Mouse (Mus musculus) liver, embryonic 12.5 days (tissue): ENCODE data around the gene Spats1. TPM values are rescaled to one million over a fixed set of nuclear protein-coding genes. Genes with fewer than 3 reads are reported as not detected.
A peak's percentile ranks its signal among the peaks of the same experiment; 100 is the strongest.
"Not testable (repeated sequence)": the region's sequence is repeated elsewhere in the genome, so short reads cannot be mapped to it uniquely, and the experiment has no call there.

Experiments used
- ATAC-seq: fragments of 200-750 bp; cut with Nextera tagmentation; 2 replicates; pipeline ENCODE4 v1.8.0; 2017; ENCODE audit warnings: moderate number of reproducible peaks, mild to moderate bottlenecking, moderate library complexity
- H3K27ac ChIP-seq: fragments of 300-500 bp; sonication (generic); 2 replicates; pipeline ENCODE4 v1.5.1; 2016; ENCODE audit warnings: mild to moderate bottlenecking
- H3K27me3 ChIP-seq: fragments of 300-500 bp; sonication (generic); replicated peaks from 2 replicates; pipeline ENCODE4 v1.6.1; 2016; ENCODE audit warnings: mild to moderate bottlenecking, moderate library complexity
- H3K36me3 ChIP-seq: fragments of 300-500 bp; sonication (generic); 2 replicates; pipeline ENCODE4 v1.6.1; 2016; ENCODE audit warnings: mild to moderate bottlenecking, moderate library complexity
- H3K4me1 ChIP-seq: fragments of 300-500 bp; sonication (generic); 2 replicates; pipeline ENCODE4 v1.6.1; 2016
- H3K4me2 ChIP-seq: fragments of 300-500 bp; sonication (generic); 2 replicates; pipeline ENCODE4 v1.6.1; 2016; ENCODE audit warnings: mild to moderate bottlenecking, moderate library complexity
- H3K4me3 ChIP-seq: fragments of 300-500 bp; sonication (generic); 2 replicates; pipeline ENCODE4 v1.5.1; 2016; ENCODE audit warnings: mild to moderate bottlenecking, moderate library complexity
- H3K9ac ChIP-seq: fragments of 300-500 bp; sonication (generic); 2 replicates; pipeline ENCODE4 v1.6.1; 2016; ENCODE audit warnings: mild to moderate bottlenecking, moderate library complexity
- H3K9me3 ChIP-seq: fragments of 300-500 bp; sonication (generic); replicated peaks from 2 replicates; pipeline ENCODE4 v1.6.1; 2016; ENCODE audit warnings: mild to moderate bottlenecking, moderate library complexity
- WGBS: fragments of 180-500 bp; shearing (Covaris S2); methylation state at CpG from one replicate; pipeline ENCODE4 v1.1.7; 2016; ENCODE audit not compliant: insufficient replicate concordance; 5-methylcytosine and 5-hydroxymethylcytosine counted together
- polyA plus RNA-seq: library from polyadenylated mRNA; unstranded; fragments of >200 nt; fragmentation: Nextera tagmentation; extraction: Ambion mirVana; gene quantifications from 2 replicates; pipeline ENCODE4 v1.2.1, GENCODE M21; 2016

Spats1 gene
- polyA plus RNA-seq, 1 experiment from 2014 or later, result 0.24 TPM

GRCm38 (mm10) chr17:45433419-45434261, 41.6 kb downstream of the Spats1 start, which contains the start of gene Cdc5l:
Gene Cdc5l (minus strand): TSS chr17:45433737.
- no peaks in the 10 kb centered on the region for H3K9me3 ChIP-seq
- peak within 1 kb of the TSS; percentile 96 for H3K4me3 ChIP-seq
- peak within 1 kb of the TSS; percentile 89 for H3K4me2 ChIP-seq
- peaks cover 8% of the 10 kb centered on the region; the same call in 1 of the 2 replicates for H3K36me3 ChIP-seq
- peak; percentile 94 for ATAC-seq
- no peaks in the 10 kb centered on the region for H3K27me3 ChIP-seq
- H3K27ac ChIP-seq, result peak within 1 kb of the TSS; percentile 93
- WGBS, result under 1% methylated on average over 73 of the region's 73 CpGs
- H3K4me1 ChIP-seq, result peaks cover 31% of the 10 kb centered on the region
- H3K9ac ChIP-seq, result peak within 1 kb of the TSS; percentile 95

- WGBS, result under 1% methylated on average over 62 of the region's 62 CpGs
These were observed 42.4 kb downstream of the Spats1 start for GRCm38 (mm10) chr17:45432706-45433398.

GRCm38 (mm10) chr17:45432007-45432406, 43.2 kb downstream of the Spats1 start:
- Histone ChIP-seq H3K4me1 (peaks cover 31% of the 10 kb centered on the region), H3K4me3 (peak overlapping the region; percentile 96), H3K27ac (no peak overlapping the region), H3K4me2 (peak overlapping the region; percentile 89), H3K9ac (peak overlapping the region; percentile 95), H3K36me3 (peaks cover 13% of the 10 kb centered on the region), H3K9me3 (no peaks in the 10 kb centered on the region), H3K27me3 (no peaks in the 10 kb centered on the region)
- no peak for ATAC-seq
- 64% methylated on average over 3 of the region's 3 CpGs for WGBS

More at GRCm38 (mm10) chr17:45432706-45433398, 42.4 kb downstream of the Spats1 start:
- peaks cover 8% of the 10 kb centered on the region; the same call in 1 of the 2 replicates for H3K36me3 ChIP-seq
- peak overlapping the region; percentile 96 for H3K4me3 ChIP-seq
- H3K9ac ChIP-seq, result peak overlapping the region; percentile 95
- H3K9me3 ChIP-seq, result no peaks in the 10 kb centered on the region
- ATAC-seq, result peak; percentile 58
- H3K27ac ChIP-seq, result peak overlapping the region; percentile 93
- H3K4me2 ChIP-seq, result peak overlapping the region; percentile 89
- H3K4me1 ChIP-seq, result peaks cover 31% of the 10 kb centered on the region
- H3K27me3 ChIP-seq, result no peaks in the 10 kb centered on the region

- peak; percentile 73; the same call in 1 of the 2 replicates for ATAC-seq
- WGBS, result 36% methylated on average over 2 of the region's 2 CpGs
- H3K4me3 ChIP-seq, result no peak overlapping the region
- peaks cover 85% of the 10 kb centered on the region for H3K36me3 ChIP-seq
- H3K27ac ChIP-seq, result peak overlapping the region; percentile 27; the same call in 1 of the 2 replicates
- 0 out of 2 replicates have a peak overlapping the region, but pooled peaks have one; percentile 20 for H3K4me2 ChIP-seq
- no peak overlapping the region for H3K9ac ChIP-seq
- peaks cover 11% of the 10 kb centered on the region for H3K4me1 ChIP-seq
- H3K9me3 ChIP-seq, result no peaks in the 10 kb centered on the region
- H3K27me3 ChIP-seq, result no peaks in the 10 kb centered on the region
These were observed 57.8 kb downstream of the Spats1 start for GRCm38 (mm10) chr17:45417387-45417786.

GRCm38 (mm10) chr17:45411617-45412016, 63.6 kb downstream of the Spats1 start:
- not testable (repeated sequence) for H3K4me1 ChIP-seq, ATAC-seq, H3K27me3 ChIP-seq, H3K4me2 ChIP-seq, H3K4me3 ChIP-seq, H3K27ac ChIP-seq, H3K9me3 ChIP-seq, H3K9ac ChIP-seq
- WGBS, result 76% methylated on average over 2 of the region's 2 CpGs
- H3K36me3 ChIP-seq, result peaks cover 96% of the 10 kb centered on the region

- H3K27ac ChIP-seq, result no peak overlapping the region
- no peak overlapping the region for H3K4me3 ChIP-seq
- peaks cover 96% of the 10 kb centered on the region for H3K36me3 ChIP-seq
- WGBS, result 85% methylated on average over 2 of the region's 2 CpGs
- no peak overlapping the region for H3K9ac ChIP-seq
- no peak for ATAC-seq
- H3K27me3 ChIP-seq, result no peaks in the 10 kb centered on the region
- H3K4me1 ChIP-seq, result no peaks in the 10 kb centered on the region
- H3K4me2 ChIP-seq, result no peak overlapping the region
- no peaks in the 10 kb centered on the region for H3K9me3 ChIP-seq
These were observed 66.5 kb downstream of the Spats1 start for GRCm38 (mm10) chr17:45408719-45409118.

- no peak for ATAC-seq
- Histone ChIP-seq H3K4me3 (no peak overlapping the region), H3K27me3 (no peaks in the 10 kb centered on the region), H3K9me3 (no peaks in the 10 kb centered on the region), H3K27ac (no peak overlapping the region), H3K36me3 (peaks cover 89% of the 10 kb centered on the region), H3K9ac (no peak overlapping the region), H3K4me1 (no peaks in the 10 kb centered on the region), H3K4me2 (no peak overlapping the region)
- 88% methylated on average over 10 of the region's 10 CpGs for WGBS
These were observed 68.9 kb downstream of the Spats1 start for GRCm38 (mm10) chr17:45406281-45406680.

- 24% methylated on average over 3 of the region's 3 CpGs for WGBS
- no peak overlapping the region for H3K4me3 ChIP-seq
- no peaks in the 10 kb centered on the region for H3K4me1 ChIP-seq
- H3K9ac ChIP-seq, result no peak overlapping the region
- no peaks in the 10 kb centered on the region for H3K9me3 ChIP-seq
- H3K4me2 ChIP-seq, result no peak overlapping the region
- H3K27ac ChIP-seq, result no peak overlapping the region
- peaks cover 89% of the 10 kb centered on the region for H3K36me3 ChIP-seq
- no peak for ATAC-seq
- no peaks in the 10 kb centered on the region for H3K27me3 ChIP-seq
These were observed 72.0 kb downstream of the Spats1 start for GRCm38 (mm10) chr17:45403207-45403606.

- WGBS, result 73% methylated on average over 3 of the region's 3 CpGs
- H3K36me3 ChIP-seq, result peaks cover 88% of the 10 kb centered on the region
These were observed 72.6 kb downstream of the Spats1 start for GRCm38 (mm10) chr17:45402601-45403000.

GRCm38 (mm10) chr17:45402126-45402525, 73.1 kb downstream of the Spats1 start:
- Histone ChIP-seq H3K27me3 (no peaks in the 10 kb centered on the region), H3K4me3 (no peak overlapping the region), H3K4me1 (no peaks in the 10 kb centered on the region), H3K9ac (no peak overlapping the region), H3K36me3 (peaks cover 88% of the 10 kb centered on the region), H3K27ac (no peak overlapping the region), H3K9me3 (no peaks in the 10 kb centered on the region), H3K4me2 (no peak overlapping the region)
- ATAC-seq, result no peak
- WGBS, result 87% methylated on average over 1 of the region's 1 CpGs

More at GRCm38 (mm10) chr17:45402601-45403000, 72.6 kb downstream of the Spats1 start:
- H3K27me3 ChIP-seq, result no peaks in the 10 kb centered on the region
- no peaks in the 10 kb centered on the region for H3K4me1 ChIP-seq
- no peak overlapping the region for H3K27ac ChIP-seq
- H3K9me3 ChIP-seq, result no peaks in the 10 kb centered on the region
- no peak overlapping the region for H3K9ac ChIP-seq
- no peak for ATAC-seq
- H3K4me3 ChIP-seq, result no peak overlapping the region
- H3K4me2 ChIP-seq, result no peak overlapping the region

- no peak overlapping the region for H3K9ac ChIP-seq
- H3K4me3 ChIP-seq, result no peak overlapping the region
- H3K27me3 ChIP-seq, result no peaks in the 10 kb centered on the region
- H3K4me2 ChIP-seq, result no peak overlapping the region
- no peak for ATAC-seq
- no peak overlapping the region for H3K27ac ChIP-seq
- 88% methylated on average over 5 of the region's 5 CpGs for WGBS
- no peaks in the 10 kb centered on the region for H3K9me3 ChIP-seq
- H3K4me1 ChIP-seq, result no peaks in the 10 kb centered on the region
- peaks cover 81% of the 10 kb centered on the region for H3K36me3 ChIP-seq
These were observed 73.9 kb downstream of the Spats1 start for GRCm38 (mm10) chr17:45401126-45401905.
